Mouse (Mus musculus) heart, postnatal 0 days (tissue): ENCODE measurements around the gene Cflar. TPM values are rescaled to one million over a fixed set of nuclear protein-coding genes. Genes with fewer than 3 reads are reported as not detected.

Source experiments
- ATAC-seq: fragments of 200-750 bp; cut with Nextera tagmentation; 2 replicates; pipeline ENCODE4 v1.8.0; 2017; ENCODE audit warnings: low read depth, moderate number of reproducible peaks, moderate library complexity; ENCODE audit not compliant: insufficient read depth
- DNase-seq: peaks from one replicate; pipeline ENCODE4 v3.0.0-alpha.2; 2016; ENCODE audit warnings: low spot score
- H3K27ac ChIP-seq: fragments of 300-500 bp; sonication (generic); 2 replicates; pipeline ENCODE4 v1.5.1; 2014; ENCODE audit warnings: low read depth, mild to moderate bottlenecking
- H3K27me3 ChIP-seq: fragments of 300-500 bp; sonication (generic); 2 replicates; pipeline ENCODE4 v1.6.1; 2014; ENCODE audit warnings: low read length, mixed read lengths; ENCODE audit not compliant: control insufficient read depth, insufficient read depth
- H3K36me3 ChIP-seq: fragments of 300-500 bp; sonication (generic); replicated peaks from 2 replicates; pipeline ENCODE4 v1.6.1; 2014; ENCODE audit warnings: low read length, mixed read lengths; ENCODE audit not compliant: control insufficient read depth, insufficient read depth
- H3K4me1 ChIP-seq: fragments of 300-500 bp; sonication (generic); 2 replicates; pipeline ENCODE4 v1.6.1; 2014; ENCODE audit warnings: antibody characterized with exemption; ENCODE audit not compliant: control insufficient read depth, insufficient read depth
- H3K4me2 ChIP-seq: fragments of 300-500 bp; sonication (generic); 2 replicates; pipeline ENCODE4 v1.6.1; 2014; ENCODE audit warnings: low read depth, mild to moderate bottlenecking, low read length, moderate library complexity
- H3K4me3 ChIP-seq: fragments of 300-500 bp; sonication (generic); 2 replicates; pipeline ENCODE4 v1.5.1; 2014; ENCODE audit warnings: low read depth, low read length
- H3K9ac ChIP-seq: fragments of 300-500 bp; sonication (generic); replicated peaks from 2 replicates; pipeline ENCODE4 v1.6.1; 2014; ENCODE audit warnings: low read depth, low read length, mixed read lengths
- H3K9me3 ChIP-seq: fragments of 300-500 bp; sonication (generic); replicated peaks from 2 replicates; pipeline ENCODE4 v1.6.1; 2016; ENCODE audit warnings: low read length; ENCODE audit not compliant: control insufficient read depth
- CTCF ChIP-seq: IDR thresholded peaks from 2 replicates; pipeline ENCODE4 v1.5.1; 2016; ENCODE audit warnings: antibody characterized with exemption, control low read depth, low read depth
- EP300 ChIP-seq: IDR thresholded peaks from 2 replicates; pipeline ENCODE4 v1.6.1; 2016; ENCODE audit warnings: antibody characterized with exemption, low read depth
- WGBS: fragments of 180-500 bp; shearing (Covaris S2); extraction: QIAGEN DNeasy Blood & Tissue Kit; methylation state at CpG from one replicate; pipeline ENCODE4 v1.1.7; 2014; 5-methylcytosine and 5-hydroxymethylcytosine counted together
- polyA plus RNA-seq: library from polyadenylated mRNA; unstranded; fragments of >200 nt; fragmentation: Nextera tagmentation; extraction: Ambion mirVana; gene quantifications from 2 replicates; pipeline ENCODE4 v1.2.1, GENCODE M21; 2015
- total RNA-seq: library from RNA; depleted of rRNA; stranded (reverse); fragments of >200 nt; gene quantifications from 2 replicates; pipeline ENCODE4 v1.2.3, GENCODE M21; 2014; ENCODE audit warnings: low replicate concordance

Cflar gene
- total and polyA plus RNA-seq, 2 experiments from 2014 or later, result 49.8 to 102 TPM

- Histone ChIP-seq H3K27ac (peak overlapping the region; percentile 46; the same call in 1 of the 2 replicates), H3K9ac (no peak overlapping the region), H3K9me3 (no peaks in the 10 kb centered on the region), H3K4me2 (no peak overlapping the region), H3K27me3 (no peaks in the 10 kb centered on the region), H3K4me3 (no peak overlapping the region), H3K36me3 (peaks cover 90% of the 10 kb centered on the region), H3K4me1 (no peaks in the 10 kb centered on the region)
- ATAC-seq, result no peak
- no peak for DNase-seq
- TF ChIP-seq EP300, result no peak
- no peak for TF ChIP-seq CTCF
- 54% methylated on average over 5 of the region's 5 CpGs for WGBS
Measured at GRCm38 (mm10) chr1:58742571-58743021, 31.3 kb downstream of the Cflar start.

GRCm38 (mm10) chr1:58743252-58743651 lies 31.9 kb downstream of the Cflar start:
- no peak for TF ChIP-seq CTCF
- no peak for TF ChIP-seq EP300
- Histone ChIP-seq H3K4me3 (no peak overlapping the region), H3K9ac (no peak overlapping the region), H3K4me2 (no peak overlapping the region), H3K4me1 (no peaks in the 10 kb centered on the region), H3K9me3 (no peaks in the 10 kb centered on the region), H3K27me3 (no peaks in the 10 kb centered on the region), H3K36me3 (peaks cover 93% of the 10 kb centered on the region), H3K27ac (peak overlapping the region; percentile 46; the same call in 1 of the 2 replicates)
- ATAC-seq (no peak), DNase-seq (no peak)
- 68% methylated on average over 6 of the region's 6 CpGs for WGBS

- no peak overlapping the region for H3K4me2 ChIP-seq
- no peaks in the 10 kb centered on the region for H3K9me3 ChIP-seq
- no peak overlapping the region for H3K27ac ChIP-seq
- ATAC-seq (no peak), DNase-seq (no peak)
- no peak for TF ChIP-seq CTCF
- TF ChIP-seq EP300, result no peak
- WGBS, result 90% methylated on average over 7 of the region's 7 CpGs
- H3K27me3 ChIP-seq, result no peaks in the 10 kb centered on the region
- no peak overlapping the region for H3K4me3 ChIP-seq
- no peaks in the 10 kb centered on the region for H3K4me1 ChIP-seq
- H3K9ac ChIP-seq, result no peak overlapping the region
- H3K36me3 ChIP-seq, result peaks cover 94% of the 10 kb centered on the region
Measured at GRCm38 (mm10) chr1:58744645-58745044, 33.3 kb downstream of the Cflar start.

GRCm38 (mm10) chr1:58746880-58747279 lies 35.6 kb downstream of the Cflar start:
- H3K27ac ChIP-seq, result no peak overlapping the region
- H3K9ac ChIP-seq, result no peak overlapping the region
- no peaks in the 10 kb centered on the region for H3K9me3 ChIP-seq
- WGBS, result 60% methylated on average over 9 of the region's 9 CpGs
- H3K4me1 ChIP-seq, result no peaks in the 10 kb centered on the region
- H3K4me3 ChIP-seq, result no peak overlapping the region
- H3K4me2 ChIP-seq, result no peak overlapping the region
- ATAC-seq (no peak), DNase-seq (no peak)
- TF ChIP-seq CTCF (peak; percentile 62), EP300 (no peak)
- no peaks in the 10 kb centered on the region for H3K27me3 ChIP-seq
- peaks cover 72% of the 10 kb centered on the region for H3K36me3 ChIP-seq

- no peak for DNase-seq
- H3K9me3 ChIP-seq, result no peaks in the 10 kb centered on the region
- H3K27ac ChIP-seq, result no peak overlapping the region
- H3K4me2 ChIP-seq, result no peak overlapping the region
- H3K9ac ChIP-seq, result no peak overlapping the region
- no peaks in the 10 kb centered on the region for H3K27me3 ChIP-seq
- no peak overlapping the region for H3K4me3 ChIP-seq
- 88% methylated on average over 3 of the region's 3 CpGs for WGBS
- no peak for ATAC-seq
- H3K4me1 ChIP-seq, result no peaks in the 10 kb centered on the region
- peaks cover 28% of the 10 kb centered on the region for H3K36me3 ChIP-seq
- no peak for TF ChIP-seq CTCF
- TF ChIP-seq EP300, result no peak
Measured at GRCm38 (mm10) chr1:58759451-58759850, 48.1 kb downstream of the Cflar start.

GRCm38 (mm10) chr1:58760581-58760980 lies 49.3 kb downstream of the Cflar start:
- Histone ChIP-seq H3K9ac (no peak overlapping the region), H3K4me1 (no peaks in the 10 kb centered on the region), H3K4me2 (no peak overlapping the region), H3K4me3 (no peak overlapping the region), H3K27me3 (no peaks in the 10 kb centered on the region), H3K36me3 (peaks cover 17% of the 10 kb centered on the region), H3K9me3 (no peaks in the 10 kb centered on the region), H3K27ac (no peak overlapping the region)
- ATAC-seq, result no peak
- WGBS, result 64% methylated on average over 1 of the region's 1 CpGs
- no peak for DNase-seq
- TF ChIP-seq CTCF (no peak), EP300 (no peak)
